Mouse (Mus musculus): ENCODE results near the gene Gemin5.
"Not testable (repeated sequence)": the region's sequence is repeated elsewhere in the genome, so short reads cannot be mapped to it uniquely, and the experiment has no call there.

The Gemin5 gene

DNA sequence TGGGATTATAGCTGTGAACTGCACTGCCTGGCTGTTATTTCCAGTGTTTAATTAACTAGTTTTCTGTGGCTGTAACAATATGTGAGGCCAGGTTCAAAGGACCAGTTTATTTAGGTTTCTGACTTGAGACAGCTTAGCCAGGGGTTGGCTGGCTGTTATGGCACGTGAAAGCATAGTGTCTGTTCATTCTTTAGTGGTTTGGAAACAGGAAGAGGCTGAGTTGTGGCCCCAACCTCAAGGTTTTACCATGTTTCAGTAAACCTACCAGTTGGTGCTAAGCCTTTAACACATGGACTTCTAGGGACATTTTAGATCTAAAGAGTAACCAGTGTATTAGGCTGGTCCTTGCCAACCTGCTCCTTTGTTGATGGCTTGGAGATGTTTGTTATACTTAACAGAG lies 51.8 kb downstream of the Gemin5 start:
- no peak for DNase-seq (ENCODE audit: low read depth, low spot score)

DNA sequence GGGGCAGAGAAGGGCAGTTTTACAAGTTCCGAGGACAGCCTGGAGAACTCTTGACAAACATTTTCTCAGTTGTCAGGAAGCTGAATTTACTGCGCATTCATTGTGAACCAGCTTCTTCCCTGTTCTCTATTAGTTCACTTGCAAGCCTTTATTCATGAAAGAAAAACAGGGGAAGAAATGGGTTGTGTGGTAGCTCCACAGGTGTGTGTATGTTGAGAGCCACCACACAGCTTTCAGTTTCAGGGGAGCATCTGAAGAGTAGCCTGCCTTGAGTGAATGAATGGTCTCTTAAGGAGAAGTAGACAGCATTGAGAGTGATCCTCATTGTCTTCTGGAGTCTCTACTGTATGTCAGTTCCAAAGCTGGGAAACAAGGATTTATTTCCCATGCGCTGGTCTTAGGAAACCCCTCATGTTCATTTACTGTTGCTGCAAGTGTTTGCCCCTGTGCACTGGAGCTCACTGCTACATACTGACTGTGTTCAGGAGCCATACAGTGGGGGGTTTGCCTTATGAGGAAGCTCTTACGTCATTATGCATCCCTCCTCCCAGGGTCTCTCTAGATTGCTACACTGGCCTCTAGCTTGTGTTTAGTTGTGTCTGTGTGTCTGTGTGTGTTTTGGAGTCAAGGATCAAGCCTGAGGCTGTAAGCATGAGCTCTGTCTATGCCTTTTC lies 60.5 kb downstream of the Gemin5 start:
- no peak for DNase-seq (ENCODE audit: low read depth, low spot score)

DNA sequence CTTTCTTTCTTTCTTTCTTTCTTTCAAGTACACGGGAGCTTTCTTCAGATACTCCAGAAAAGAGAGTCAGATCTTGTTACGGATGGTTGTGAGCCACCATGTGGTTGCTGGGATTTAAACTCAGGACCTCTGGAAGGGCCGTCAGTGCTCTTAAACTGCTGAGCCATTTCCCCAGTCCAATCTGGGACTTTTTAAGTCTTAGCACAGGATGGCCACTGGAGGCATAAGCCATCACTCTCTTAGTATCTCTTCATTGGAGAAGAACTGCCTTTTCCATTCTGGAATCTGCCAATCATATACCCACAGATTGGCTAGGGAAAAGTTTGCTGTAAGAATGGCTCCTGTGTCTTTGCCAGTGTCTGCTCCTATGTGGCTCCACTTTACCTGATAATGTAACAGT lies 61.3 kb downstream of the Gemin5 start:
- DNase-seq (ENCODE audit: low read depth, low spot score): no peak

DNA sequence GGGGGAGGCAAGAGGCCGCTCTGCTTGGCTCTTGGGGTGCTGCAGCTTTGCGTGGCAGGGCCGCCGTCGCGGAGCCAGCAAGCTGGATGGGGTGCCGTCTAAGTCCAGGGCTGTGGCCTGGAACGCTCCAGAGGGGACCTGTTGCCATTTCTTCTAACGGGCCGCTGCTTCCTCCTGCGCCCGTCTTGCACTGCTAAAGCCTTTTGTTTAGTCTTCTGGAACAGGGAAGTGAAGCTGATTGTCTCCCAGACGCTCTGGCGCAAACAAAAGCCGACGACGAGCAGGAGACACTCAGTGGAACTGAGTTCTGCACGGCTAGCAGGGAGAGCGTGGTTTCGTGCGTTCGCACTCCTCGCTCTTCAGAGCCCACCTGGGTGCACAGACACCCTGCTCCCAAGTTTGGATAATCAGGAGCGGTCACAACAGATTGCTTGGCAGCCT lies 64.0 kb downstream of the Gemin5 start:
- no peak for DNase-seq (ENCODE audit: low read depth, low spot score)

DNA sequence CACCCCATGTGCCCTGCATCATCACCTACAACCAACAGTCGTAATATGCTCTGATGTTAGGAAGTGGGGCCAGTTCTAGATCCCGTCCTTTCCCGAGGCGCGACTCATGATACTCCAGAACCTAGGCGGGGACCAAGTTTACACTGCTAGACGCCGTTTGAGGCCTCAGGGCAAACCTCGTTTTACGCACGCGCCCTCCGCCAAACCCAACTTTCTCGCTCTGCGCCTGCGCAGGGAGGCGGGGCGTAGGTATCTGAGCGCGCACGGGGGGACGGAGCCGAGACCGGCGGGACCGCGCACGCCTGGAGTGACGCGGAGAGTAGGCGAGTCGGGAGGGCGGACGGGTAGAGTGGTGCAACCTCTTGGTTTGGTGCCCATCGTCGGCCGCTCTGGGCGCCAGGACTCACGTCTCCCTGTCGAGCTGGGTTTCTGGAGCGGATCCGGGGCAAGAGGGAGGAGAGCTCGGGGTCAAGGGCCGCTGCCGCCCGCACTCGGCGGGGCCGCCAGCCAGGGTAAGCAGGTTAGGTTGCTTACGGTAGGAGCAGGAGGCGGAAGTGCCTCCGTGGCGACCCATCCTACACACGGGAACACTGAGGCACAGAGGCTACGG lies 64.5 kb downstream of the Gemin5 start, which contains the start of gene Cnot8:
TSS of gene Cnot8 (plus strand) at position 457 of the 610 bp plus-strand sequence.
- peak; percentile 98 for DNase-seq (ENCODE audit: low read depth, low spot score)

DNA sequence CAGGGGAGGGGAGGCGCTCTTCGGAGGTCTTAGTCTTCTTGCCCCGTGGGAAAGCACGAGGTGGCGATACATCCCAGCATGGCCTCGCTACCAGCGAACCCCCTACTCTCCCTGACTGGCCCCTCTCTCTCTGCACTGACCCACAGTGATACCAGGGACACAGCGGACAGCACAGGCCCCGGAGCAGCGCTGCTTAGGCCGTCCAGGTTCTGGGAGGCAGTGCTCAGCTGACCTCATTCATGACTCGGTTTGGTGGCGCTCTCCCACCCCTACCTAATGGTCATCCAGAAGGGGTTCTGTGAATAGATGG lies 65.0 kb downstream of the Gemin5 start:
- DNase-seq (ENCODE audit: low read depth, low spot score): no peak

DNA sequence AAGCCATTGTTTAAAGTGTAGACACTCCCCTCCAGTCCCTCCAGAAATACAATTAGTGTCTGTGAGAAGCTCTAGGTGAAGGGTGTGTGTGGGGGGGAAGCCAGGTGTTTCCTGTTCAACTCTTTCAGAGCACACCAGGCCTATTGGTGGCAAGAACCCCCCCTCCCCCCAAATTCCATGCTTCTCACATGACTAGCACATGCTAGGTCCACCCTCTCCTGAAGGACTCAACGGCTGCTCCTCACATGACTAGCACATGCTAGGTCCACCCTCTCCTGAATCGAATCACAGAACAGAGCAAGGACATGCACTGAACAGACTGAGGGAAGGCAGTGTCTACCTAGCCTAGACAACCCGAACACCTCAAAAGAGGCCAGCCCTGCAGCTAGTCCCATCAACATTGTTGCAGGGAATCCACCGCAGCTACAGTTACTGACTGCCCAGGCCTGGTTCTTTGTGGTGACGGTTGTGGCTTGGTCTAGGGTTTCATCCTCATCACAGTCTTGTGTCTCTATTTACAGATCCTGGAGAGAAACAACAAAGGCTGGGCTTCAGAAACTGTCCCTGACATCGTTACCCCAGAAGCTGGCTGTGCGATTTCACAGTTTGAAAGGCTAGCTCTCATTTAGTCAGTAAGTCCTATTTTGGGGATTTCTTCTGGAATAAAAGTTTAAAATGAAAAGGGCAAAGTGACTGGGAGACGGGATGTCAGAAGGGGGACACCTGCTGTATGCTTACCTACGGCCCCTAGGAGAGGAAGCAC lies 65.6 kb downstream of the Gemin5 start:
- DNase-seq (ENCODE audit: low read depth, low spot score): no peak

DNA sequence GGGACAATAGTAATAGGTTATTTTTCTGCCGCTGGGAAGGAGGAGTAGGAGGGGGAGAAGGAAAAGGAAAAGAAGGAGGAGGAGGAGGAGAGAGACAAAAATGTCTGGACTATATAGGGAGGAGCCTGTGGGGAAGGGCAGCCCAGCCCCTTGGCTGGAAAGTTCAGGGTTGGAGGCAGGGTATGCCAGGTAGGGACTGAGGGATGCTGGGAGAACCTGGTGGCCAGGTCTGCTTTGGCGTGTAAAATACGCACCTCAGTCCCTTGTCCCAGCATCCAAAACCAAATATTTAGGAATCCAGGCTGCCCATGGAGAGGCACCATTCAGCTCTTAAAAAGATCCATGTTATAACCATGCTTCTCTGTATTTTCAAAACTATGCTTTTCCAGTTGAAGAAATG lies 66.2 kb downstream of the Gemin5 start:
- DNase-seq (ENCODE audit: low read depth, low spot score): no peak

DNA sequence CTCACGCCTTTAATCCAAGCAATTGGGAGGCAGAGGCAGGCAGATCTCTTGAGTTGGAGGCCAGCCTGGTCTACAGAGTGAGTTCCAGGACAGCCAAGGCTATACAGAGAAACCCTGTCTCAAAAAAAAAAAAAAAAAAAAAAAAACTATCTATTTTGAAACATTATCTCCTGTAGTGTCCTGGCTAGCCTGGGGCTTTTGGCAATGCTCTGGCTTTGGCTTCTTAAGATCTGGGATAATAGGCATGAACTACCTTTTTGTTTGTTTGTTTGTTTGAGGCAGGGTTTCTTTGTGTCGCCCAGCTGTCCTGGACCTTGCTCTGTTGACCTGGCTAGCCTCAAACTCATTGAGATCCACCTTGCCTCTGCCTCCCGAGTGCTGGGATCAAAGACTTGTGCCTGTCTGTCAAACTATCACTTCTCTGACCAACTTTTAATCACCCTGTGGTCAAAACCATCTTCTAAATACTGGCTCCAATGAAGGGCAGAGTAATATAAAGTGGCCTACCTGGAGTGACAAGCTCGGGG lies 67.1 kb downstream of the Gemin5 start:
- no peak for DNase-seq (ENCODE audit: low read depth, low spot score)

DNA sequence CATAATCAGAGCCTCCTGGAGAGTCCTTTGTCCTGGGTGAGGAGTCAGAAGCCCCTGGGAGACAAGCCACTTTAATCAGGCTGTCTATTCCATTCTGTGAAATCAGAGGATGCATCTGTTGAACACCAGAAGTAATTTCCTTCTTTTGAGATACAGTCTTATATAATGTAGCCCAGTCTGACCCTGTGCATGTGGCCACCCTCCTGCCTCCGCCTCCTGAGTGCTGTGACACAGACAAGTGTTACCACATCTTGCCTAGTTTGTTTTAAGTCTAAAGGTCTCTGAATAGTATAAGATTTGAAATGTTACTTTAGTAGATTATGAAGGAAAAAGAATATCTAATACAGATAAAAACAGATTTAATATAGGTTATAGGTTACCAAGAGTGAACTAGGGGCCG lies 68.3 kb downstream of the Gemin5 start:
- DNase-seq (ENCODE audit: low read depth, low spot score): no peak

DNA sequence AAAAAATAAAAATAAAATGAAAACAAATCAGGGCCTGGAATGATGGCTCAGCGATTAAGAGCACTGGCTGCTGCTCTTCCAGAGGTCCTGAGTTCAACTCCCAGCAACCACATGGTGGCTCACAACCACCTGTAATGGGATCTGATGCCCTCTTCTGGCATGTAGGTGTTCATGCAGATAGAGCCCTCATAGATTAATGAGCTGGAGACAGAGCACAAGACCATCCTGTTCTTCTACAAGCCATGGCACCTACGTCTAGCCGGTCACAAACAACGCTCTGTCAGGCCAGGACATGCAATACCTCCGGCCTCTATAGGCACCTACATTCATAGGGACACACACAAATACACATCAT lies 70.0 kb downstream of the Gemin5 start:
- not testable (repeated sequence) for DNase-seq (ENCODE audit: low read depth, low spot score)

DNA sequence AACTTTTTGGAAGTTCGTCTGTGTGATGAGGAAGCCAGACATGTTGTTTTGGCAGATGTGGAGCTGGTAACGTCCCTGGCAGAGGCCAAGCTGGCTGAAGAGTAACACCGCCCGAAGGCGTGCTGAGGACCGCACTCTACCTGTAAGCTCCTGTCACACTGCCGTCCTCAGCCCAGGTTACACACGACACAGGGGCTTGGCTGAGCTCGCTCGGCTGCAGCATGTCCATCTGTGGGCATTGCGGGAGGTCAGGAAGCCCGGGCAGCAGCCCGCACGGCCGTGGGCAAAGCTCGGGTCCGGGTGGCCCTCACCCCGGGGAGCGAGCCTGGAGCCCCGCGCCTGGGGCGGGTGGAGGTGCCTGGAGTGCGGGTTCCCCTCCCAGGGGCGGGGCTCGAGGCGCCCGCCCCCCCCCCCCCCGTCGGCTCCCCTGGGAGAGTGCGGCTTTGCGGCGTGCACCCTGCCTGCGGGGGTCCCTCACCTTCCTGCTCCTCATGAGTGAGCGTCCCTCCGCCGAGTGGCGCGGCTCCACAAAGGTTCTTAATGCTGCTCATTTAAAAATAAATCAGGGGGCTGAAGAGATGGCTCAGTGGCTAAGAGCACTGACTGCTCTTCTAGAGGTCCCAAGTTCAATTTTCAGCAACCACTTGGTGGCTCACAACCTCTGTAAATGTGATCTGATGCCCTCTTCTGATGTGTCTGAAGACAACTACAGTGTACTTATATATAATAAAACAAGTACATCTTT lies 70.5 kb downstream of the Gemin5 start:
- DNase-seq (ENCODE audit: low read depth, low spot score): no peak

DNA sequence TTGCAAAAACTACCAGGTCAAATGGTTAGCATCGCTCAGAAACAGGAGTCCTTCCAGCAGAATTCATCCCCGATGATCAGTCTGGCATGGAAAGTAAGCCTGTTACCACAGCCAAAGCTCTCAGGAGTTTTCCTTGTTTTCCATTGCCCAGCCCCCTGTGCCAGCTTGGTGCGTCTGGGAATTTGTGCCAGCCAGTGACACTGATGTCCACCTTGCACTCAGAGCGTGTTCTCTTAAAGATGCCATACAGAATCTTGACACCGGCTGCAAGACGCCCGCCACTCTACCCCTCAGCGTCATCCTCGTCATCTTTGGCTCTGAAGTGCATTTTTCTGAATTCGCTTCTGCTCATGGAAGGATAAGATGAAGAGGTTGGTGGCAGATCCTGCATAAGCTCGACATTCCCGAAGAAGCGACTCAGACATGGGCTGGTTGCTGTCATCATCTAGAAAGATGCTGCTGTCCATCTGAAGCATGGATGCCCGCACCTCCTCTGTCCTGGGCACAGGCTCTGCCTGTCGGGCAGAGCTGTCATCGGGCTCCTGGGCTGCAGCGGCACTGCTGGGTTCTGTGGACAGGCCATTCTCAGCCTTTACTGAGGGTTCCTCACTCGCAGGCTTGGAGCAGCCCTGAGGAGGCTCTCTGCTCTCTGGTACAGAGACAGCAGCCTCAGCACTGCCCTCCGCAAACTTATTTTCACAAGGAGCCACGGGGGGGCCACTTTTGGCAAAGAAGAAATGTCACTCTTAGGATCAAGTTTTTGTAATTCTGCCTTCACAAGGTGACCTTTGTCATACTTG lies 71.3 kb downstream of the Gemin5 start:
- no peak for DNase-seq (ENCODE audit: low read depth, low spot score)

DNA sequence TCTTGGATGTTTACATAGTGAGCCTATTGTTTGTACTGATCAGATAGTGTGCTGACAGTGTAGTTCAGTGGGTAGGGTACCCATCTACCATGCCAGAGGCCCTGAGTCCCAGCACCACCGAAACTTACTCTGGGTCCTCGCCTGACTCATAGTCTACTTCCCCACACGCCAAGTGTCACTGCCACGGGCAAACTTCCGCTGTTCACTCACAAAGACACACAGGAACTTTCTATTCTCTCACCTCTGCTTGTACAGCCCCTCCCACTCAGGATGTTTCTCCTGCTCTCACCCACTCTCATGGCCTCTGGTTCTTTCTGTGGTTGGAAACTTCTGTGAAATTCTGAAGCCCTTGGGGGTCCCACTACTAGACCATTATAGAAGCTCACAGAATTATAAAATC lies 72.2 kb downstream of the Gemin5 start:
- DNase-seq (ENCODE audit: low read depth, low spot score): no peak

DNA sequence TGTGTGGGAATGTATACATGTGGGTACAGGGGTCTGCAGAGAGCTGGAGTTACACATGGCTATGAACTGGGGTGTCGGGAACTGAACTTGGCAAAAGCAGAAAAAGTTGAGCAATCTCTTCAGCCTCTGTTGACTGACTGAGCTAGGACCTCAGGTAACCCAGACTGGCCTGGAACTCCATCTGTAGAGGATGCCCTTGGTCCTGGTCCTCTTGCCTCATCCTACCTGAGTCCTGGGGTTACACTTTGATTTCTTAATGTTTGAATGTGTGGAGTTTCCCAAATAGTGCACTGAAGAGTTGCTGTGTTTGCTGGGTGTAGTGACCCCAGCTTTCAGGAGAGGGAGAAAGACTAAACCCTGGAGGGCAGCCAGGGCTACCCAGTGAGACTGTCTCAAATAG lies 72.8 kb downstream of the Gemin5 start:
- DNase-seq (ENCODE audit: low read depth, low spot score): no peak

DNA sequence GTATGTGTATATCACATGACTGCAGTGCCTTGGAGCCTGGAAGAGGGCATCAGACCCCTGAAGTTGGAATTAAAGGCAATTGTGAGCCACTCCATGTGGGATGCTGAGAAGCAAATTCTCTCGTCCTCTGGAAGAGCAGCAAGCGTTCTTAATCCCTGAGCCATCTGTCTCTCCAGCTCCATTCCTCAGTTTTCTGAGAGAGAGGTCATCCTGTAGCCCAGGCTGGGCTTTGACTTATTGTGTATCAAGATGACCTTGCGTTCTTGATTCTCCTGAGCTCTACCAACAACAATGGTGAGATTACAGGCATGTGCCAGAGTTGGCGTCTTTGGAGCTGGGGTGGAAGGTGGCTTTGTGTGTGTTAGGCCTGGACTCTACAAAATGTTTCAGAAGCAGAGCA lies 73.6 kb downstream of the Gemin5 start:
- DNase-seq (ENCODE audit: low read depth, low spot score): no peak

DNA sequence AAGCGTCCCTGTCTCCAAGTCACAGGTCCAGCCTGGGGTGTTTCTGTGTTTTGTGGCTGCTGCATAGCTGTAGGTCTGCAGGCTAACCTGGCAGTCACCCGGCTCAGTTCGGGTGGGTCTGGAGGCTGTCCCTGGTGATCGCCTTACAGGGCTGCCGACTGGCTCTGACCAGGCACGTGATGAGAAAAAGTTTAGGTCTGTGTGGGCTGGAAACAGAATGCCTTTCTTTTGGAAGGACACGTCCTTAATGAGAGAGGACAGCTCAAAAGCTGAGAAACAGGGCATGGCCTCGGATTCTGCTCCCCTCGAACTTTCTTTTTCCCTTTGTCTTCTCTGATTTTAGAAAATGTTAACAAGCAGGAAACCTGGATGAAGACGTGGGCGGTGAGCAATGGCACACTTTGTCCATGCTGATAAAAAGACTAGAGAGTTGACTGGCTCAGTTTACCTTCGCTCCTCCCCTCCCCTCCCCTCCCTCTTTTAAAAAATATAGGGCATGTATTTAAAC lies 75.3 kb downstream of the Gemin5 start, which contains the start of gene Gm12248:
TSS of gene Gm12248 (minus strand) at position 114 of the 508 bp plus-strand sequence.
- DNase-seq (ENCODE audit: low read depth, low spot score): no peak

DNA sequence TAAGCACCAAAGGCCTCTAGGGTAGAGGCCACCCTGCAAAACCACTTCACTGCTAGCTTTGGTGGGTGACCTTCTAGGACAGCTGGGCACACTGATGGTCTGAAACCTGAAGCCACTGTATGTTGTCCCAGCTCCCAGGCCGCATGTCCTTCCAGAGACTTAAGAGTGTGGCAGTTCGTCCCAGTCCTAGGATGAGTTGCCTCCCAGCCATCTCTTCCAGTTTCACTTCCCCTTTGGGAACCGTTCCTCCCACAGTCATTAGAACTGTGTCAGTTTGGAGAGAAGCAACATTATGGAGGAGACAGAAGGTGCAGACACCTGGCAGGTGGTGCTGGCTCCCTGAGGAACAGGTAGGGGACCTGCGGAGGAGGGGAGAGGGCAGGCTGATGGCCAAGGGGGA lies 75.8 kb downstream of the Gemin5 start:
- no peak for DNase-seq (ENCODE audit: low read depth, low spot score)

DNA sequence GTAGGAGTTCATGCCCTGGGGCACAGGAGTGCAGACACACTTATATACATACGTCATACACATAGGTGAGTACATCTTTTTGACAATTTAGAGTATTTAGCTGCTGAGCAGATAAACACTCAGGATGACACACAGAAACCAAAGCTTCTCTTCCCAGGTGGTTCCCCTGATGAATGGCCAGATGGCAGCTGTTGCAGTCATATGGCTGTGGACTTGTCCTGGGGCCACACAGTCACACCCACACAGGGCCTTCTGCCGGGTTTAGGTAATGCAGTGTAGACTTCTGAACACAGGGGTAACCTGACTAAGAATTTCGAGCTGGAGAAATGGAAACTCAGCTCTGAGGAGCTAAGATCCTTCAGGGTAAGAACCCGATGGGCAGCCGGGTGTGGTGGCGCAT lies 86.6 kb downstream of the Gemin5 start:
- no peak for DNase-seq (ENCODE audit: low read depth, low spot score)

DNA sequence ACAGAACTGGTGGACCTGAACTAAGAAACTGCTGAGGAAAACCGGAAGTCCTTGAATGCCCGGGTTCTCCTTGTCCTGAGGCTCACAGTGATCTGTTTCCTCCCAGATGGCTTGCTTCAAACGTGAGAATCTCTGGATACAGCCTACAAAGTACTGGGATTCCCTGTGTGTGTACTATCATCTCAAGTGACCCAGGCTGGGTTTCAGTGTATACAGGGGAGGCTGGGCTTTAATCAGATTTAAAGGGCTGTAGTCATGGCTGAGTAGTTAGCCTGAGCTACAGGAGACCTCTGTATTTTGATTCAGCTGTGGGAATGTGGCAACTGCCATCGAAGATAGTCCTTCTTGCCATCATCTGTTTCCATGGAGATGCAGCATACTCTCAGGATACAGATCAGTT lies 91.1 kb downstream of the Gemin5 start:
- no peak for DNase-seq (ENCODE audit: low read depth, low spot score)

DNA sequence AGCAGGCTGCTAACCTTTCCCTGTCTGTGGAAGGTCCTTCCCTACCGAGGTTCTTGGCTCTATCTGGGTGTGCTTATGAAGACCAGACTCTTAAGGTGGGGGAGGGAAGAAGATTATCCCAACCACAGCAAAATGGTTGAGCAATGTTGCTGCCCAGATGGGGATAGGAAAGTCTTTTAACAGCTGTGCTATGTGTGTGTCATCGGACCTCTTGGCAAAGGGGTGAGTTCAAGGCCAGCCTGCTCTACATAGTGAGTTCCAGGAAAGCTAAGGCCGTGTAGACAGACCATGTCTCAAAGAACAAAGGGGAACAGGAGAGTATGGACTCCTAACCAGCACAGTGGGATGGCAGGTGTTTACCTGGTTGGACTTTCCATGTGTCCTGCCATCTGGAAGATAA lies 95.4 kb downstream of the Gemin5 start:
- DNase-seq (ENCODE audit: low read depth, low spot score): no peak

Data from embryo, embryonic 11.5 days (tissue).